ENCODE assay signal across 9 mouse cellular contexts in the genomic region with DNA sequence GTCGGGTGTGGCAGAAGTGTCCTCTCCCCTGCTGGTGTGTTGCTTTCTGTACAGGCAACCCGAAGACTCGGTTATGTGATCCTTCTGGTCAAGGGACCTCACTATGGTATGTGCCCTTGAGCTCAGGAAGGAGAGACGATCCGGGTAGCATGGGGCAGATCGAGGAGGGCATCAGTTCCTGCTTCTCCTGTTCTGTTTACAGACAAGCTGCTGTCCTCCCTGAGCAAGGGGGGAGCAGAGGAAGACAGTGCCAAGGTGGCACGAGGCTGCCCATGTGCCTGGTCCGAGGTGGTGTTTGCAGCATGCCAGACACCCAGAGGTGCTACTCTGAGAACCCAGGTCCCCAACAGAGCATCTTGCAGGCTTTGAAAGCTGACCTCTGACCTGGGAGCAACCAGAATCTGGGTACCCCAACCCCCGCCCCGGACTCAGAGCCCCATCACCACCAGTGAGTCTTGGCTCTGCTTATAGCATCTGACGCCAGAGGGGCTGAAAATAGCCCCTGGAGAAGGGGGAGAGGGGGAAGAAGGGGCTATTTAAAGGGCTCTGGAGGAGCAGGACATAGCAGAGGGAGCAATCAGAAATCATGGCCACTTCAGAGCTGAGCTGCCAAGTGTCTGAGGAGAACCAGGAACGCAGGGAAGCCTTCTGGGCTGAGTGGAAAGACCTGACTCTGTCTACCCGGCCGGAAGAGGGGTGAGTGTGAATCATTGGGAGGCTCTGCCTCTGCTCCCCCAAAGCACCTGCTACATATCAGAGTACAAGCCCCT. TPM values are rescaled to one million over a fixed set of nuclear protein-coding genes. Genes with fewer than 3 reads are reported as not detected.
DNase-seq lines count a peak whose midpoint lies in the region; ATAC-seq and TF ChIP-seq lines count a peak whose summit lies in the region.
"Had no signal": no experiment of that assay in that cellular context is flagged by ENCODE, and none has a peak within 500 bp of the region (broad histone marks: within the 10 kb centered on the region; RNA-seq: fewer than 3 reads in every experiment).

TSS of gene Tcap (plus strand) at position 551 of the 770 bp plus-strand sequence.

- peaks cover 3% of the 10 kb centered on the region; the same call in 1 of the 2 replicates for H3K4me1 ChIP-seq in lung, adult 2 months (ENCODE audit: control insufficient read depth, insufficient read depth, low read length)
- no peaks in the 10 kb centered on the region for H3K4me1 ChIP-seq in lung, postnatal 0 days (ENCODE audit: insufficient read depth, low read depth, low read length)
- no peaks in the 10 kb centered on the region; the same call in 1 of the 2 replicates for H3K4me1 ChIP-seq in limb, embryonic 14.5 days (ENCODE audit: control insufficient read depth, insufficient read depth, low read length)

- peaks cover 13% of the 10 kb centered on the region; the same call in 1 of the 2 replicates for H3K27me3 ChIP-seq in lung, postnatal 0 days (replicated peaks; ENCODE audit: insufficient read depth, low read length)
- H3K27me3 ChIP-seq in limb, embryonic 14.5 days (ENCODE audit: control insufficient read depth, insufficient read depth, low read length), result peaks cover 39% of the 10 kb centered on the region

- no peaks in the 10 kb centered on the region for H3K9me3 ChIP-seq in lung, postnatal 0 days (ENCODE audit: low read length)
- H3K9me3 ChIP-seq in limb, embryonic 14.5 days (ENCODE audit: control insufficient read depth, low read length), result no peaks in the 10 kb centered on the region

- H3K4me3 ChIP-seq in lung, adult 2 months (replicated peaks; ENCODE audit: extremely low read depth, low read depth, low read length), result no peak within 1 kb of the TSS
- no peak within 1 kb of the TSS for H3K4me3 ChIP-seq in lung, postnatal 0 days (ENCODE audit: low read depth, low read length)
- no peak within 1 kb of the TSS for H3K4me3 ChIP-seq in limb, embryonic 14.5 days (replicated peaks; ENCODE audit: low read length)

- ATAC-seq in lung, postnatal 0 days, result no peak
- no peak for ATAC-seq in limb, embryonic 14.5 days (ENCODE audit: low FRiP score, low read depth)

- H3K9ac ChIP-seq in lung, postnatal 0 days (replicated peaks; ENCODE audit: low read depth), result no peak within 1 kb of the TSS
- no peak within 1 kb of the TSS for H3K9ac ChIP-seq in limb, embryonic 14.5 days (ENCODE audit: low read depth, low read length, severe bottlenecking)

- peaks cover 12% of the 10 kb centered on the region for H3K36me3 ChIP-seq in lung, postnatal 0 days (ENCODE audit: insufficient read depth, low read length)
- peaks cover 23% of the 10 kb centered on the region for H3K36me3 ChIP-seq in limb, embryonic 14.5 days (ENCODE audit: control insufficient read depth, insufficient read depth, low read length)

- no peak for TF ChIP-seq EP300 in lung, postnatal 0 days (IDR thresholded peaks at IDR 0.05)

- 57% methylated on average over 14 of the region's 14 CpGs for WGBS in lung, adult 2 months
- 50% methylated on average over 14 of the region's 14 CpGs for WGBS in lung, postnatal 0 days
- 47% methylated on average over 14 of the region's 14 CpGs for whole genome bisulfite sequencing in limb, embryonic 14.5 days

- peak; percentile 69 for DNase-seq in cerebellum, adult 11 months
- no peak for DNase-seq in cerebellum, postnatal 4 days (ENCODE audit: low spot score in 2 of 2)
- DNase-seq in lung, adult 2 months, result no peak
- DNase-seq in lung, postnatal 0 days (ENCODE audit: low spot score), result no peak
- peak; percentile 98 for DNase-seq in heart, adult 11 months
- DNase-seq in limb, embryonic 14.5 days (ENCODE audit: low spot score), result no peak
- no peak for DNase-seq in spleen, postnatal 36 days (ENCODE audit: low spot score in 2 of 2)
- DNase-seq in left cerebral cortex, adult 18-20 months (ENCODE audit: low spot score in 2 of 2), result no peak

- TF ChIP-seq POLR2A in lung, adult 2 months (IDR thresholded peaks at IDR 0.05; ENCODE audit: borderline replicate concordance, extremely low read depth, low read depth, low read length), result 0 out of 2 replicates have a peak, but pooled peaks have one; percentile 24
- no peak for TF ChIP-seq POLR2A in limb, embryonic 14.5 days (IDR thresholded peaks at IDR 0.05; ENCODE audit: borderline replicate concordance, extremely low read depth, insufficient read depth, insufficient read length)

- TF ChIP-seq CTCF in lung, adult 2 months (IDR thresholded peaks at IDR 0.05; ENCODE audit: insufficient read depth, low read length), result no peak
- TF ChIP-seq CTCF in lung, postnatal 0 days (IDR thresholded peaks at IDR 0.05), result no peak

- H3K4me2 ChIP-seq in lung, postnatal 0 days (replicated peaks; ENCODE audit: low read depth, low read length), result no peak within 1 kb of the TSS
- H3K4me2 ChIP-seq in limb, embryonic 14.5 days (replicated peaks; ENCODE audit: low read depth, low read length, severe bottlenecking), result no peak within 1 kb of the TSS

- H3K27ac ChIP-seq in lung, postnatal 0 days (ENCODE audit: low read length), result no peak within 1 kb of the TSS
- no peak within 1 kb of the TSS for H3K27ac ChIP-seq in limb, embryonic 14.5 days (replicated peaks; ENCODE audit: low read depth, low read length)
- H3K27ac ChIP-seq: macrophage had no signal

RNA-seq across cellular contexts. Expression of gene Tcap, which starts in this region (rescaled TPM):
- 73.7 and 136 TPM in 2 replicates for polyA plus RNA-seq in lung, adult 2 months (2012; rRNA removed)
- 5.8 and 6.4 TPM in 2 replicates for polyA plus RNA-seq in lung, postnatal 0 days (2015; fragmentation: Nextera tagmentation; extraction: Ambion mirVana)
- polyA plus RNA-seq in limb, embryonic 14.5 days (2012; rRNA removed), result 12.3 and 13.2 TPM in 2 replicates
- 10.9 and 18.1 TPM in 2 replicates for polyA plus RNA-seq in limb, embryonic 14.5 days (2014; fragmentation: Nextera tagmentation; extraction: Ambion mirVana)
- 1 to 10 TPM; 6.9 to 8.1 TPM for total RNA-seq in left cerebral cortex, adult 18-20 months (2021)

Comparison
In these comparisons a context has a peak if more than half of its experiments do, and no peak if none do; other contexts are left out.
1. DNase-seq: peak in cerebellum, adult 11 months (single experiment) and heart, adult 11 months (single experiment); none in cerebellum, postnatal 4 days (0 of 2), lung, adult 2 months (single experiment), lung, postnatal 0 days (single experiment), limb, embryonic 14.5 days (single experiment), spleen, postnatal 36 days (0 of 2) and left cerebral cortex, adult 18-20 months (0 of 2).